Mouse (Mus musculus) limb, embryonic 14.5 days (tissue): ENCODE data around the gene Ypel3. TPM values are rescaled to one million over a fixed set of nuclear protein-coding genes. Genes with fewer than 3 reads are reported as not detected.

Experiments
- ATAC-seq: fragments of 200-750 bp; cut with Nextera tagmentation; 2 replicates; pipeline ENCODE4 v1.8.0; 2017; ENCODE audit warnings: low read depth, moderate number of reproducible peaks, moderate TSS enrichment; ENCODE audit not compliant: low FRiP score
- DNase-seq: peaks from one replicate; pipeline ENCODE4 v3.0.0-alpha.2; 2015; ENCODE audit warnings: low spot score
- H3K27ac ChIP-seq: fragments of 300-500 bp; sonication (generic); replicated peaks from 2 replicates; pipeline ENCODE4 v1.5.1; 2014; ENCODE audit warnings: low read depth, mild to moderate bottlenecking, low read length, moderate library complexity, mixed read lengths
- H3K27me3 ChIP-seq: fragments of 300-500 bp; sonication (generic); 2 replicates; pipeline ENCODE4 v1.6.1; 2014; ENCODE audit warnings: low read length, mixed read lengths; ENCODE audit not compliant: control insufficient read depth, insufficient read depth
- H3K36me3 ChIP-seq: fragments of 300-500 bp; sonication (generic); 2 replicates; pipeline ENCODE4 v1.6.1; 2014; ENCODE audit warnings: mild to moderate bottlenecking, low read length, moderate library complexity, mixed read lengths; ENCODE audit not compliant: control insufficient read depth, insufficient read depth
- H3K4me1 ChIP-seq: fragments of 300-500 bp; sonication (generic); 2 replicates; pipeline ENCODE4 v1.6.1; 2014; ENCODE audit warnings: antibody characterized with exemption, low read length, mixed read lengths; ENCODE audit not compliant: control insufficient read depth, insufficient read depth
- H3K4me2 ChIP-seq: fragments of 300-500 bp; sonication (generic); replicated peaks from 2 replicates; pipeline ENCODE4 v1.6.1; 2014; ENCODE audit warnings: low read depth, mild to moderate bottlenecking, low read length, moderate library complexity; ENCODE audit not compliant: severe bottlenecking
- H3K4me3 ChIP-seq: fragments of 300-500 bp; sonication (generic); replicated peaks from 2 replicates; pipeline ENCODE4 v1.5.1; 2014; ENCODE audit warnings: low read length
- H3K9ac ChIP-seq: fragments of 300-500 bp; sonication (generic); 2 replicates; pipeline ENCODE4 v1.6.1; 2014; ENCODE audit warnings: mild to moderate bottlenecking, low read depth, low read length, moderate library complexity; ENCODE audit not compliant: severe bottlenecking
- H3K9me3 ChIP-seq: fragments of 300-500 bp; sonication (generic); 2 replicates; pipeline ENCODE4 v1.6.1; 2016; ENCODE audit warnings: low read length; ENCODE audit not compliant: control insufficient read depth
- POLR2A ChIP-seq: fragments of 200-500 bp; IDR thresholded peaks from 2 replicates; pipeline ENCODE4 v1.8.0; 2012; ENCODE audit warnings: inconsistent platforms, mild to moderate bottlenecking, moderate library complexity, borderline replicate concordance; ENCODE audit not compliant: insufficient read depth, insufficient read length; ENCODE audit errors: extremely low read depth
- WGBS: fragments of 180-500 bp; shearing (Covaris S2); extraction: QIAGEN DNeasy Blood & Tissue Kit; methylation state at CpG from one replicate; pipeline ENCODE4 v1.1.7; 2014; 5-methylcytosine and 5-hydroxymethylcytosine counted together
- polyA plus RNA-seq, 2 experiments: library from polyadenylated mRNA; depleted of rRNA in 1 of 2; stranded (reverse) in 1 of 2; unstranded in 1 of 2; fragments of >200 nt; fragmentation: Nextera tagmentation in 1 of 2; extraction: Ambion mirVana in 1 of 2; gene quantifications; 2 replicates each; pipeline versions ENCODE4 v1.2.1 to v1.2.3; 2012 to 2014

The Ypel3 gene
- polyA plus RNA-seq, 2 experiments = 131 to 144 TPM

DNA sequence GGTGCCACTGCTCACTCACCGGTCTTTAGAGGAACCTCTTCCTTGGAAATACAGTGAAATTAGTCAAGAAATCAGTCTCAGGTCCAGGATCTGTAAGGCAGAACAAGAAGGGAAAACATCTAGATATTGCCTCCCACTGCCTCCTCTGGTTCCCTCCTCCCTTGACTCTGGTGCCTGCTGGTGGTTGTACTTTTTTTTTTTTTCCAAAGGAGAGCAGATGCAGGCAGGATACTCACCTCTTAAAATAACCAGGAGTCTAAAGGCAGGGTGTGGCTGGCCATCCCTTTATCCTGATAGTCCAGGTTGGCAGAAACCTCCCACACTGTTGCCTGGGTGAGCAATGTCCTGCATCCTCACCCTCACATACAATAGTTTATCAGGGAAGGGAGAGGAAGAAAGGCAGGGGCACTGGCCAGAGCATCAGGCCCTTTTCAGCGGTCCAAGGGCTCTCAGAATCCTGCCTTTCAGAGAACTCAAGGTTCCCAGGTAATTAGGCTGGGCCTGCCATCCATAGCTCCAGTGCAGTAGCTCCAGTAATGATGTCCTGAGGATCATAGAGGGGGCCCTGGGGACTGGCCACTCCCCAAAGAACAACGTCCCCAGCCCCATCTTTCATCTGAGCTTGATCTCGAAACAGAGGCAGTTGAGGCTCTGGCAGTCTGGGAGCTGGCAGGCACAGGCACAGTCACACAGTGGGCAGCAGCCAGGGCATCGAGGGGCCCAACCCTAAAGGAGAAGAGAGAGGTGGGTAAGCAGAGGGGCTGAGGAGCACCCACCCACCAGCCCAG is 23.7 kb downstream of the Ypel3 start:
- Histone ChIP-seq H3K36me3 (peaks cover 44% of the 10 kb centered on the region), H3K4me2 (peak overlapping the region; percentile 91), H3K27me3 (no peaks in the 10 kb centered on the region), H3K9ac (peak overlapping the region; percentile 67), H3K9me3 (no peaks in the 10 kb centered on the region), H3K4me1 (peaks cover 23% of the 10 kb centered on the region), H3K27ac (peak overlapping the region; percentile 97), H3K4me3 (peak overlapping the region; percentile 90)
- no peak for TF ChIP-seq POLR2A
- no peak for DNase-seq
- no peak for ATAC-seq
- 46% methylated on average over 5 of the region's 5 CpGs for WGBS

GRCm38 (mm10) chr7:126801057-126801422 is 24.3 kb downstream of the Ypel3 start:
- Histone ChIP-seq H3K4me1 (peaks cover 23% of the 10 kb centered on the region), H3K27ac (no peak overlapping the region; the same call in 1 of the 2 replicates), H3K9me3 (no peaks in the 10 kb centered on the region), H3K27me3 (no peaks in the 10 kb centered on the region), H3K36me3 (peaks cover 39% of the 10 kb centered on the region), H3K9ac (no peak overlapping the region), H3K4me3 (no peak overlapping the region), H3K4me2 (no peak overlapping the region)
- ATAC-seq (no peak), DNase-seq (no peak)
- no peak for TF ChIP-seq POLR2A
- WGBS = 93% methylated on average over 16 of the region's 16 CpGs

GRCm38 (mm10) chr7:126802134-126802889 is 25.6 kb downstream of the Ypel3 start:
- 79% methylated on average over 11 of the region's 11 CpGs for WGBS
- Histone ChIP-seq H3K27ac (0 out of 2 replicates have a peak overlapping the region, but pooled peaks have one; percentile 19), H3K4me1 (peaks cover 19% of the 10 kb centered on the region), H3K4me3 (no peak overlapping the region), H3K4me2 (no peak overlapping the region), H3K9ac (no peak overlapping the region), H3K27me3 (no peaks in the 10 kb centered on the region), H3K9me3 (no peaks in the 10 kb centered on the region), H3K36me3 (peaks cover 26% of the 10 kb centered on the region)
- TF ChIP-seq POLR2A = no peak
- ATAC-seq = no peak
- DNase-seq = no peak

- no peak for ATAC-seq
- DNase-seq = no peak
- Histone ChIP-seq H3K4me3 (no peak overlapping the region), H3K4me2 (no peak overlapping the region), H3K27ac (no peak overlapping the region), H3K9ac (no peak overlapping the region; the same call in 1 of the 2 replicates), H3K27me3 (no peaks in the 10 kb centered on the region), H3K9me3 (no peaks in the 10 kb centered on the region), H3K4me1 (peaks cover 20% of the 10 kb centered on the region), H3K36me3 (peaks cover 20% of the 10 kb centered on the region)
- no peak for TF ChIP-seq POLR2A
- 85% methylated on average over 6 of the region's 6 CpGs for WGBS
These were observed 26.4 kb downstream of the Ypel3 start for GRCm38 (mm10) chr7:126803181-126803580.

GRCm38 (mm10) chr7:126803751-126804150 is 27.0 kb downstream of the Ypel3 start:
- no peak for ATAC-seq

More at GRCm38 (mm10) chr7:126803751-126804150, 27.0 kb downstream of the Ypel3 start:
- no peak for DNase-seq
- Histone ChIP-seq H3K4me1 (peaks cover 24% of the 10 kb centered on the region), H3K4me3 (no peak overlapping the region), H3K4me2 (no peak overlapping the region), H3K36me3 (peaks cover 20% of the 10 kb centered on the region), H3K9me3 (no peaks in the 10 kb centered on the region), H3K27me3 (no peaks in the 10 kb centered on the region), H3K27ac (no peak overlapping the region), H3K9ac (no peak overlapping the region; the same call in 1 of the 2 replicates)
- no peak for TF ChIP-seq POLR2A
